Mouse (Mus musculus): ENCODE data around the gene Satb2. TPM values are rescaled to one million over a fixed set of nuclear protein-coding genes. Genes with fewer than 3 reads are reported as not detected.

Gene Satb2
- total and polyA plus RNA-seq, 3 experiments: 2.0 to 3.9 (median 2.1) TPM

GRCm38 (mm10) chr1:56812961-56813360 is 165.5 kb downstream of the Satb2 start:
- Histone ChIP-seq H3K27ac (ENCODE audit: insufficient read depth, low read depth) (no peak overlapping the region), H3K4me3 (replicated peaks in 1 of 3; ENCODE audit: low read depth in 2 of 3, low read length in 2 of 3, poor library complexity in 1 of 3) (no peak overlapping the region), H3K9me3 (replicated peaks; ENCODE audit: low read length) (no peaks in the 10 kb centered on the region), H3K79me2 (replicated peaks; ENCODE audit: control insufficient read depth, extremely low read depth, insufficient read depth, poor library complexity, severe bottlenecking) (no peaks in the 10 kb centered on the region), H3K36me3 (replicated peaks in 1 of 2; ENCODE audit: control insufficient read depth in 1 of 2, insufficient read depth in 1 of 2, low read length in 1 of 2) (peaks cover 0 to 10% of the 10 kb centered on the region in 2 experiments), H3K9ac (ENCODE audit: insufficient read depth, low read depth) (no peak overlapping the region), H3K4me1 (ENCODE audit: control insufficient read depth in 1 of 2, insufficient read depth in 2 of 2) (peaks cover 0 to 3% of the 10 kb centered on the region in 2 experiments; a peak in 1 of 4 replicates), H3K27me3 (replicated peaks) (no peaks in the 10 kb centered on the region), H3K4me2 (ENCODE audit: insufficient read depth, low read depth, poor library complexity, severe bottlenecking) (no peak overlapping the region)
- in situ Hi-C loops (cut with MboI; ENCODE audit: low pct_ligation_motif_present, low pct_unique_long_range_greater_than_20kb, low sequenced_read_pairs) (no loop called here), dilution Hi-C loops (cut with MboI; ENCODE audit: extremely low pct_ligation_motif_present, extremely low pct_unique_long_range_greater_than_20kb, low sequenced_read_pairs) (no loop called here)
- DNase-seq (ENCODE audit: extremely low read depth): no peak
- TF ChIP-seq USF1 (IDR thresholded peaks at IDR 0.05; ENCODE audit: low read depth, low read length): no peak
- TF ChIP-seq USF2 (conservative IDR thresholded peaks at IDR 0.05; ENCODE audit: low read depth, low read length): no peak
- TF ChIP-seq NELFE (IDR thresholded peaks at IDR 0.05; ENCODE audit: low read depth, low read length): no peak

- Histone ChIP-seq H3K9me3 (replicated peaks; ENCODE audit: low read length) (no peaks in the 10 kb centered on the region), H3K27ac (ENCODE audit: insufficient read depth, low read depth) (no peak overlapping the region), H3K4me1 (ENCODE audit: control insufficient read depth in 1 of 2, insufficient read depth in 2 of 2) (peaks cover 0 to 3% of the 10 kb centered on the region in 2 experiments; a peak in 1 of 4 replicates), H3K27me3 (replicated peaks) (no peaks in the 10 kb centered on the region), H3K4me3 (replicated peaks in 1 of 3; ENCODE audit: low read depth in 2 of 3, low read length in 2 of 3, poor library complexity in 1 of 3) (no peak overlapping the region), H3K36me3 (replicated peaks in 1 of 2; ENCODE audit: control insufficient read depth in 1 of 2, insufficient read depth in 1 of 2, low read length in 1 of 2) (peaks cover 0 to 2% of the 10 kb centered on the region in 2 experiments), H3K9ac (ENCODE audit: insufficient read depth, low read depth) (no peak overlapping the region), H3K79me2 (replicated peaks; ENCODE audit: control insufficient read depth, extremely low read depth, insufficient read depth, poor library complexity, severe bottlenecking) (no peaks in the 10 kb centered on the region), H3K4me2 (ENCODE audit: insufficient read depth, low read depth, poor library complexity, severe bottlenecking) (no peak overlapping the region)
- no peak for TF ChIP-seq UBTF (IDR thresholded peaks at IDR 0.05; ENCODE audit: low read depth, low read length)
- TF ChIP-seq POLR2A (IDR thresholded peaks at IDR 0.05; ENCODE audit: low read depth, low read length): no peak
- no peak for TF ChIP-seq MAZ (IDR thresholded peaks at IDR 0.05; ENCODE audit: low read depth, low read length)
- no peak for TF ChIP-seq ZMIZ1 (IDR thresholded peaks at IDR 0.05; ENCODE audit: low read depth, low read length)
- no peak for TF ChIP-seq GABPA (IDR thresholded peaks at IDR 0.05; ENCODE audit: insufficient replicate concordance, low read depth, low read length)
- no peak for TF ChIP-seq USF1 (IDR thresholded peaks at IDR 0.05; ENCODE audit: low read depth, low read length)
- TF ChIP-seq NRF1 (IDR thresholded peaks at IDR 0.05; ENCODE audit: low read depth, low read length): no peak
- TF ChIP-seq POLR2AphosphoS2 (IDR thresholded peaks at IDR 0.05; ENCODE audit: low read depth, low read length): no peak
- TF ChIP-seq SMC3 (IDR thresholded peaks at IDR 0.05; ENCODE audit: low read depth, low read length): no peak
- no peak for TF ChIP-seq PAX5 (IDR thresholded peaks at IDR 0.05; ENCODE audit: low read length)
- TF ChIP-seq CTCF (conservative IDR thresholded peaks at IDR 0.05 in 1 of 2, IDR thresholded peaks at IDR 0.05 in 1 of 2; ENCODE audit: low read depth in 2 of 2, low read length in 2 of 2): no peak
- no peak for TF ChIP-seq MYC (IDR thresholded peaks at IDR 0.05; ENCODE audit: low read depth, low read length)
- TF ChIP-seq TBP (conservative IDR thresholded peaks at IDR 0.05; ENCODE audit: low read depth, low read length): no peak
- no peak for TF ChIP-seq E2F4 (IDR thresholded peaks at IDR 0.05; ENCODE audit: insufficient replicate concordance, low read depth, low read length)
- dilution Hi-C loops (cut with MboI; ENCODE audit: extremely low pct_ligation_motif_present, extremely low pct_unique_long_range_greater_than_20kb, low sequenced_read_pairs) (no loop called here), in situ Hi-C loops (cut with MboI; ENCODE audit: low pct_ligation_motif_present, low pct_unique_long_range_greater_than_20kb, low sequenced_read_pairs) (no loop called here)
- no peak for DNase-seq (ENCODE audit: extremely low read depth)
Measured at GRCm38 (mm10) chr1:56811486-56811885, 167.0 kb downstream of the Satb2 start.

Measured in CH12.LX (cell line).